Mouse (Mus musculus) cortical plate, adult 2 months (tissue): Measurements from ENCODE around the gene Adora1. TPM values are rescaled to one million over a fixed set of nuclear protein-coding genes. Genes with fewer than 3 reads are reported as not detected.

ENCODE experiments used
- H3K27ac ChIP-seq: fragments of 200-500 bp; 2 replicates; pipeline ENCODE4 v1.5.1; 2012; ENCODE audit warnings: low read length, control low read depth, inconsistent platforms; ENCODE audit not compliant: insufficient read depth
- H3K4me1 ChIP-seq: fragments of 200-500 bp; 2 replicates; pipeline ENCODE4 v1.6.1; 2011; ENCODE audit warnings: low read length; ENCODE audit not compliant: control insufficient read depth, insufficient read depth
- H3K4me3 ChIP-seq: fragments of 200-500 bp; 2 replicates; pipeline ENCODE4 v1.5.1; 2011; ENCODE audit warnings: mild to moderate bottlenecking, low read length, control low read depth; ENCODE audit not compliant: insufficient read depth
- CTCF ChIP-seq: fragments of 200-500 bp; IDR thresholded peaks from 2 replicates; pipeline ENCODE4 v1.5.1; 2011; ENCODE audit warnings: mild to moderate bottlenecking, control low read depth, low read length; ENCODE audit not compliant: insufficient read depth; ENCODE audit errors: extremely low read depth
- POLR2A ChIP-seq: fragments of 200-500 bp; IDR thresholded peaks from 2 replicates; pipeline ENCODE4 v1.6.1; 2011; ENCODE audit warnings: mild to moderate bottlenecking, low read length, control low read depth; ENCODE audit not compliant: insufficient read depth; ENCODE audit errors: extremely low read depth
- polyA plus RNA-seq: library from polyadenylated mRNA; depleted of rRNA; stranded (reverse); fragments of >200 nt; gene quantifications from 2 replicates; pipeline ENCODE4 v1.2.3, GENCODE M21; 2012

Gene Adora1
- polyA plus RNA-seq, 1 experiment, result 154 TPM

DNA sequence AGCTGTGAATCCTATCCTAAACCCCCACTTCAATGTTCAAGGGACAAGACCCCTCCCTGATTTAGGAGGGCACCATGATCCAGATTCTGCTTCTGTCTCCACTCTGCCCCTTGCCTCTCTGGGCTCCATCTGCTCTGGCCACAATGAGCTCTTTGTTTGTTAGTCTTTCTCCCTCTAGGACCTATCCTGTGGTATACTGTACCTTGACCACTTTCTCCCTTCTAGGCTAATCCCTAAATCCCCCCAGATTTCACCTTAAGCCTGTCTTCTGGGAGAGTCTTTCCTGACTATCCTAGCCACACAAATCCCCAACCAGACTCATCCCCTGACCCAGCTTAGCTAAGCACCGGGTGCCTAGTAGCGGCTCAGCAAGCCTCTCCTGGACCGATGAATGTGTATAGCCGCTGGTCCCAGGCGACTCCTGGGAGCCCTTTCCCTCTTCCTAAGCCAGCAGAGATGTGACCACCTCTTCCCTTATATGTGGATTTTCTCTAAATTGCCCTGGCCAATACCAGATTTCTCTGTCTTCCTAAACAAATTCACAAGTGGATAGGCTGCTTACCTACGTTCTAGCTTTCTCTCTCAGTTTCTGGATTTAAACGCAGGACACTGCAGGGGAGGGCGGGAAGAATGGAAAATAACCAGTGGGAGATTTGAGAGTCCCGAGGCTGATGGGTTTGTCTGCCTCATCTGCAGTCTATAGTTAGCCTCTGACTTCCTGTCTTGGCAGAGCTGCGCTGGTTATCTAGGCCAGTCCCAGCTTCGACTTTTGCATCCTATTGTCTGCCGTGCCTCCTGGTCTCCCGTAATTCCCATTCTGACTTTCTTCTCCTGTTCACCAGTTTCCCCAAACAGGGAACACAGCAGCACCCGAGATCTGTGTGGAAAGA, 67.6 kb downstream of the Adora1 start:
- Histone ChIP-seq H3K27ac (no peak overlapping the region), H3K4me1 (no peaks in the 10 kb centered on the region), H3K4me3 (no peak overlapping the region)
- TF ChIP-seq CTCF, result no peak
- TF ChIP-seq POLR2A, result no peak

DNA sequence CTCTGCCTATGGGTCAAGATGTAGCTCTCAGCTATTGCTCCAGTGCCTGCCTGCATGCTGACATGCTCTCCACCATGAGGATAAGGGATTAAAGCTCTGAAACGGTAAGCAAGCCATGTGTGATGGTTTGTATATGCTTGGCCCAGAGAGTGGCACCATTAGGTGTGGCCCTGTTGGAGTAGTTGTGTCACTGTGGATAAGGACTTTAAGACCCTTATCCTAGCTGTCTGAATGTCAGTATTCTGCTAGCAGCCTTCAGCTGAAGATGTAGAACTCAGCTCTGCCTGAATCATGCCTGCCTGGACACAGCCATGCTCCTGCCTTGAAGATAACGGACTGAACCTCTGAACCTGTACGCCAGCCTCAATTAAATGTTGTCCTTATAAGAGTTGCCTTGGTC, 68.7 kb downstream of the Adora1 start:
- Histone ChIP-seq H3K4me1 (no peaks in the 10 kb centered on the region), H3K27ac (no peak overlapping the region), H3K4me3 (no peak overlapping the region)
- TF ChIP-seq POLR2A, result no peak
- TF ChIP-seq CTCF, result no peak

DNA sequence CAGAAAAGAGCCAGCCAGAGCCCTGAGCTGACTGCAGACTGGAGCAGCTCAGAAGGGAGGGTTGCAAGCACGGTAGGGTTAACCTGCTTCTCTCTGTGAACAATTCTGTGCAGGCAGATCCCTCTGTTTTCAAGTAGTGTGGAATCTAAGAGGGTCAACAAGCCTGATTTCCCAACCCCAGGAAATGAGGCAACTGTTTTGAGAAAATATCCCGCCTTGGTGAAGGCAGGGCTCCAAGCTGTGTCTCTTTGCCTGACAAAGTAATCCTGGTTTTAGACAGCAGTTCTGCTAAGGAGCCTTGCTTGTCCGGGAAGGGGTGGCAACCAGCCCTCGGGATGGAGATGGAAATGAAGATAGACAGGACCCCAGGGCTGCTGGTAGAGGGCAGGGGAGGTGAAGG, 70.8 kb downstream of the Adora1 start:
- H3K4me3 ChIP-seq, result no peak overlapping the region
- no peak for TF ChIP-seq CTCF
- no peak for TF ChIP-seq POLR2A
- no peak overlapping the region for H3K27ac ChIP-seq
- no peaks in the 10 kb centered on the region for H3K4me1 ChIP-seq

DNA sequence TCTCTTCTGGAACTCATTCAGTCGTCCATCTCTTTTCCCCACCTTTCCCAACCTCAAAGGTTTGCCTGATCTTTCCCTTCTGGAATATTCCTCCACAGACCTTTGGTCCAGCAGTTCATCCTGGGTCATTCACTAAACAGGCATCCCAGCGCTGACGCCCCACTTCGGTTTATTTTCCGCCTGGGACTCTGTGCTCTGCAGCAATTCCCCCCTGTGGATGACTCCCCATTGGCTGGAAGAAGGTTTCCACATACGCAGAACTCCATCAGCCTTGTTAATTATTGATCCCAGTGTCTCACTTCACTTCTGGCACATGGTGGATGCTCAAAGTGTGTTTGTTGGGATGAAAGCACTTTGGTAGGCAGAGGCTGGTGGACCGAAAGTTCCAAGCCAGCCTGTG, 71.8 kb downstream of the Adora1 start:
- no peaks in the 10 kb centered on the region for H3K4me1 ChIP-seq
- no peak overlapping the region for H3K4me3 ChIP-seq
- TF ChIP-seq CTCF (no peak), POLR2A (no peak)
- H3K27ac ChIP-seq, result no peak overlapping the region

DNA sequence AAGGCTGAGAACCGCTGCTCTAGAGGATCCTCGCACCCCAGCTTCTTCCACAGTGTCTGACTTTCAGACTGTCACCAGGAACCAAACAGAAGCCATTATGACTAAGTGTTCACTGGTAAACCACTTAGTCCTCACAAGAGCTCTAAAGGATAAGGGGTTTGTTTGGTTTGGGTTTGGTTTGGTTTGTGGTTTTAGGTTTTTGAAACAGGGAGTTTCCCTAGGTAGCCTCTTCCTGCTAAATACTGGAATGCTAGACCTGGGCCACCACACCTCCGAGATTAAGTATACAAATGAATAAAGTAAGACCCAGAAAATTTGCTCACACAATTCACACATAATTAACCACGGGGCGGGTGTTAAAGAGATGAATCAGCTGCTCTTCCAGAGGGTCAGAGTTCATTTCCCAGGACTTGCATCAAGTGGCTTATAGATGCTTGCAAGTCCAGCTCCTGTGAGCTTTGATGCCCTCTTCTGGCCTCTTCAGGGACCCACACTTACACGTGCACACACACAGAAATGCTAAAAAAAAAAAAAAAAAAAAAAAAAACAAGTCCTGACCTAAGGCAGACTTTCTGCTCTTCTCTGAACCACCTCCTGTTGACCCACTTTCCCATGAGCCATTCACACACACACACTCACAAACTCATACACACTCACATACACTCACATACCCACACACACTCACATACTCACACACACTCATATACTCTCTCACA, 72.6 kb downstream of the Adora1 start:
- Histone ChIP-seq H3K4me3 (no peak overlapping the region), H3K27ac (no peak overlapping the region), H3K4me1 (no peaks in the 10 kb centered on the region)
- TF ChIP-seq POLR2A, result no peak
- TF ChIP-seq CTCF, result no peak

DNA sequence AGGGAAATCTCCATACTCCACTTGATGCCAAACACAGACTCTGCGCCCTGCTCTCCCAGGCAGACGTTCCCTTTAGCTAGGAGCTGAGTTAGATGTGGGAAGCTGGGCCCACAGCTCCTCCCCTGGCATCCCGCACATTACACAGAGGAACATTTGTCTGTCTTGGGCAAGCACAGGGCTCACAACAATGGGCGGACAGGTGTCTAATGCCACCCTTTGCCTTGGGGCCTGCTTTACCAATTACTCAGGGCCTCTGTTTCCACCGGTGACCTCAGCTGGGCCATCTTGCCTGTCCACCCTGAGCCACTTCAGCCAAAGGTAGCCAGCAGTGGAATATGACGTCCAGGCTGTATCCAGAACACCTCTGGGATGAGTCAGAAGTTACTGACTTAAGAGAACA, 73.8 kb downstream of the Adora1 start:
- no peaks in the 10 kb centered on the region for H3K4me1 ChIP-seq

DNA sequence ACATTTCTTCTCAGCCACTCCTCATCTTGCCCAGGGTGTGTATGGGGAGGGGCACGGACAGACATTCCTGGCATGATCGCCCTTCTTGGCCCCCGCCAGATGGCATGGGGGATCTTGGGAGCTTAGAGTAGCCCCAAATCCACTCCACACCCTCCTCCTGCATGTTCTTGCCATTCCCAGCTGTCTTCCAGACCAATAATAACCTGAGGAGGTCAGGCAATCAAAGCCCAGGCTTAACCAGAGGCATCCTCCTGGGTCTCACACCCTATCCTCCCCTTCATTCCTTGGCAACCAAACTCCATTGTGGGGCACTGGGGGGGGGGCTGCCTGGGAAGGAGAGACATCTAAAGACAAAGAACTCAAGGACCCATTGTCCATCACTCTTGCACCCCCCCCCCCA, 74.8 kb downstream of the Adora1 start:
- no peak for TF ChIP-seq POLR2A
- TF ChIP-seq CTCF, result no peak
- H3K4me1 ChIP-seq, result no peaks in the 10 kb centered on the region
- no peak overlapping the region for H3K4me3 ChIP-seq
- no peak overlapping the region for H3K27ac ChIP-seq

More for the DNA sequence above, 73.8 kb downstream of the Adora1 start:
- no peak for TF ChIP-seq POLR2A
- TF ChIP-seq CTCF, result no peak
- H3K4me3 ChIP-seq, result no peak overlapping the region
- H3K27ac ChIP-seq, result no peak overlapping the region

DNA sequence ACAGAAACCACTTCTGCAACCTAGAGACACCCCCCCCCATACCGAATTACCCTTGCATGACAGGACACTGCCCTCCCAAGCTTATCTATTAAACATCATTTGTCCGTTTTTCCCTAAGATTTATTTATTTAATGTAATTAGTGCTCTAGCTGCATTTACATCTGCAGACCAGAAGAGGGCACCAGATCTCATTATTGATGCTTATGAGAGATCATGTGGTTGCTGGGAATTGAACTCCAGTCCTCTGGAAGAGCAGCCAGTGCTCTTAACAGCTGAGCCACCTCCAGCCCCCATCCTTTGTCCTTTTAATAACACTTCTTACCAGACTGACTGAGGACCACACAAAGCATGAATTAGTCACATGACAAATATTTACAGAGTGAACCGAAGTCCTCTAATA, 80.6 kb downstream of the Adora1 start:
- TF ChIP-seq CTCF (no peak), POLR2A (no peak)
- H3K27ac ChIP-seq, result no peak overlapping the region
- no peaks in the 10 kb centered on the region for H3K4me1 ChIP-seq
- no peak overlapping the region for H3K4me3 ChIP-seq

DNA sequence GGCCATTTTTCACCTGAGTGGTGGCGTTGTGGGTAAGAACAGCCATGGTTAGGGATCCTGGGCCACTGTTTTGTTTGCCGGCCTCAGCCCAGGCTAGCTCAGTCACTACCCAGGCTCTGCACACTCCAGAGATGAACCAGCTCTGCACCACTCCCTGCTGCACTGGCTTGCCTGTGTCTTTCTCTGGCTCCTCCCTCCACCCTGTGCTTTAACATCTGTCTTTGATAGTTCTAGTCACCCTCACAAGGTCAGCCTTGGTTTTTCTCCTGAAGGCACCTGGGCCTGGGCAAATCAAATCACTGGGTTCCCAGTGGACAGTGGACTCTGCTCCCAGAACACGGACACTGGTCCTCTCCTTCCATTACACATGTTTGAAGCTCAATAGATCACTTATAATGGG, 81.1 kb downstream of the Adora1 start:
- no peak for TF ChIP-seq CTCF
- no peak for TF ChIP-seq POLR2A
- no peaks in the 10 kb centered on the region for H3K4me1 ChIP-seq

More for the DNA sequence above, 81.1 kb downstream of the Adora1 start:
- Histone ChIP-seq H3K27ac (no peak overlapping the region), H3K4me3 (no peak overlapping the region)
